Mouse (Mus musculus) hindbrain, embryonic 15.5 days (tissue): ENCODE data around the gene Speer4f1. TPM values are rescaled to one million over a fixed set of nuclear protein-coding genes. Genes with fewer than 3 reads are reported as not detected.
A peak's percentile ranks its signal among the peaks of the same experiment; 100 is the strongest.

Experiments used
- ATAC-seq: fragments of 200-750 bp; cut with Nextera tagmentation; 2 replicates; pipeline ENCODE4 v1.8.0; 2017; ENCODE audit warnings: low read depth, moderate number of reproducible peaks, moderate TSS enrichment; ENCODE audit not compliant: low FRiP score
- H3K27ac ChIP-seq: fragments of 300-500 bp; sonication (generic); replicated peaks from 2 replicates; pipeline ENCODE4 v1.5.1; 2015; ENCODE audit warnings: mild to moderate bottlenecking, inconsistent platforms
- H3K27me3 ChIP-seq: fragments of 300-500 bp; sonication (generic); 2 replicates; pipeline ENCODE4 v1.6.1; 2015; ENCODE audit warnings: control low read depth, inconsistent platforms
- H3K36me3 ChIP-seq: fragments of 300-500 bp; sonication (generic); 2 replicates; pipeline ENCODE4 v1.6.1; 2015; ENCODE audit warnings: control low read depth, inconsistent platforms
- H3K4me1 ChIP-seq: fragments of 300-500 bp; sonication (generic); replicated peaks from 2 replicates; pipeline ENCODE4 v1.6.1; 2015; ENCODE audit warnings: control low read depth, inconsistent platforms
- H3K4me2 ChIP-seq: fragments of 300-500 bp; sonication (generic); 2 replicates; pipeline ENCODE4 v1.6.1; 2015; ENCODE audit warnings: moderate library complexity, mild to moderate bottlenecking, inconsistent platforms
- H3K4me3 ChIP-seq: fragments of 300-500 bp; sonication (generic); 2 replicates; pipeline ENCODE4 v1.5.1; 2015; ENCODE audit warnings: mild to moderate bottlenecking, inconsistent platforms
- H3K9ac ChIP-seq: fragments of 300-500 bp; sonication (generic); 2 replicates; pipeline ENCODE4 v1.6.1; 2015; ENCODE audit warnings: inconsistent platforms
- H3K9me3 ChIP-seq: fragments of 300-500 bp; sonication (generic); 2 replicates; pipeline ENCODE4 v1.6.1; 2016; ENCODE audit warnings: control low read depth, inconsistent platforms
- WGBS: fragments of 180-500 bp; shearing (Covaris S2); methylation state at CpG from one replicate; pipeline ENCODE4 v1.1.7; 2015; 5-methylcytosine and 5-hydroxymethylcytosine counted together
- polyA plus RNA-seq: library from polyadenylated mRNA; unstranded; fragments of >200 nt; fragmentation: Nextera tagmentation; extraction: Ambion mirVana; gene quantifications from 2 replicates; pipeline ENCODE4 v1.2.1, GENCODE M21; 2015

The Speer4f1 gene
- polyA plus RNA-seq, 1 experiment from 2014 or later, result not detected

- WGBS, result 20% methylated on average over 1 of the region's 1 CpGs
- H3K27ac ChIP-seq, result no peak overlapping the region
- H3K9ac ChIP-seq, result no peak overlapping the region
- ATAC-seq, result peak; percentile 73
- no peak overlapping the region for H3K4me2 ChIP-seq
- H3K4me3 ChIP-seq, result no peak overlapping the region
- no peaks in the 10 kb centered on the region for H3K9me3 ChIP-seq
- H3K27me3 ChIP-seq, result no peaks in the 10 kb centered on the region
- no peaks in the 10 kb centered on the region for H3K36me3 ChIP-seq
- H3K4me1 ChIP-seq, result no peaks in the 10 kb centered on the region
Measured at GRCm38 (mm10) chr5:17499873-17500329, 24.0 kb downstream of the Speer4f1 start.

DNA sequence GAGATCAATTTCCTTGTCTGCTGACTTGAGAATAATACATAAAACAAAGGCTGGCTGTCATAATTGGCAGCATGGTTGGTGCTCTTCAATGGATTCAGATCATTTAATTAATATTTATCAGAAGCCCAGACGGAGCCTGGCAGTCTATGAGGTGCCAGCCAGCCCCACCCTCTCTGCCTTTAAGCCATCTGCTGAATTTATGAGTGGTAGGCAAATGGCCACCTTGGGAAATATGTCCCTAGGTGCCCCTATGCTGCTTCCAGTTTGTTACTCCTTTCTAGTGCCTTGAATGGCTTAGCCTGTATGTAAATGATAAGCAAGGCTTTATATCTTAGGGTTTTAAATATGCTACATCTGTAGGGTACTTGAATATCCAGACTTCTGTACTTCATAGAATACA is 25.0 kb downstream of the Speer4f1 start:
- Histone ChIP-seq H3K4me1 (no peaks in the 10 kb centered on the region), H3K27me3 (no peaks in the 10 kb centered on the region), H3K27ac (no peak overlapping the region), H3K36me3 (no peaks in the 10 kb centered on the region), H3K4me3 (no peak overlapping the region), H3K9ac (no peak overlapping the region), H3K4me2 (no peak overlapping the region), H3K9me3 (no peaks in the 10 kb centered on the region)
- WGBS, result 38% methylated on average over 1 of the region's 1 CpGs
- no peak for ATAC-seq

- Histone ChIP-seq H3K36me3 (no peaks in the 10 kb centered on the region), H3K4me1 (no peaks in the 10 kb centered on the region), H3K4me2 (no peak overlapping the region), H3K9ac (no peak overlapping the region), H3K9me3 (no peaks in the 10 kb centered on the region), H3K27ac (no peak overlapping the region), H3K4me3 (no peak overlapping the region), H3K27me3 (no peaks in the 10 kb centered on the region)
- no peak for ATAC-seq
Measured at GRCm38 (mm10) chr5:17505540-17505939, 29.6 kb downstream of the Speer4f1 start.

DNA sequence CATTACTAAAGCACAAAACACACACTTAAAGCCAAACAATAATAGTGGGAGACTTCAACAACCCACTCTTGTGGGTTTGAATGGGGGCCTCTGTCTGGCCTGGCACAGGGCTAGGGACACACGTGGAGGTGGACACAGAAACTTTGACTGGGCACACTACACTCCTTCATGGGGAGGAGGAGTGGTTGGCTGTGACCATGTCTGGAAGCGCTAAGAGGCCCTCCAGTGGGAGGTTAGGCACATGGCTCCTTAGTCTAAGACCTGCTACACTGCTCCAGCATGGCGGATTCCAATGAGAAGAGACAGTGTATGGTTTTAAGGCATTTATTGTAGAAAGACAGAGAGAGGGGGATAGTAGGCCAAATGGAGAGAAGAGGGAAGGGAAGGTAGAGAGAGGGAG is 32.1 kb downstream of the Speer4f1 start:
- no peaks in the 10 kb centered on the region for H3K4me1 ChIP-seq
- H3K4me3 ChIP-seq, result no peak overlapping the region
- WGBS, result 78% methylated on average over 3 of the region's 3 CpGs
- no peak overlapping the region for H3K9ac ChIP-seq
- no peaks in the 10 kb centered on the region for H3K36me3 ChIP-seq
- no peak overlapping the region for H3K4me2 ChIP-seq
- no peak for ATAC-seq
- H3K9me3 ChIP-seq, result no peaks in the 10 kb centered on the region
- no peaks in the 10 kb centered on the region for H3K27me3 ChIP-seq
- no peak overlapping the region for H3K27ac ChIP-seq

Other genes starting within 250 kb of the Speer4f1 start
- not detected in 2 replicates for gene Speer4f2, start 102.9 kb upstream of the Speer4f1 start, polyA plus RNA-seq
- 13.2 and 14.1 TPM in 2 replicates for gene Sema3c, start 98.2 kb downstream of the Speer4f1 start, polyA plus RNA-seq